9 mouse cellular contexts compared by ENCODE assay signal in the genomic region with DNA sequence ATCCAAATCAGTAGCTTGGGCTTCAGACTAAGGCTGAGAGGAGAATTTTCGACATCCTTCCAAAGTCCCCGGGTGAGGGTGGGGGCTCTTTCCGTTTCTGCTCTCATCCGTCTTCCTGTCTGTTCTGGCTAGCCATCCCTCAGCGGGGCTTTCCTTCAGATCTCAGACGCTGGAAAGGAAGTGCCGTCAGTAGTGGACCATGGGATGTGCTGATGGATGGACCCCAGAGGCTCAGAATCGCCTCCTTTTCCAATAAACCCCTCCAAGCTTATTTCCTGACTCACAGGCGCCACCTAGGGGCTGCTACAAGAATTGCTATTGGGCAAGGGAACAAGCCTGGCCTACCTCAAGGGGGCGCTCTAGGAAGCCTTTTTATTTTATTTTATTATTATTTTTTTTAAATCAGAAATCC. TPM values are rescaled to one million over a fixed set of nuclear protein-coding genes. Genes with fewer than 3 reads are reported as not detected.
DNase-seq lines count a peak whose midpoint lies in the region; ATAC-seq and TF ChIP-seq lines count a peak whose summit lies in the region.
"Had no signal": no experiment of that assay in that cellular context is flagged by ENCODE, and none has a peak within 500 bp of the region (broad histone marks: within the 10 kb centered on the region; RNA-seq: fewer than 3 reads in every experiment).

No protein-coding gene starts in this region.

- H3K4me1 ChIP-seq in G1E (ENCODE audit: insufficient read depth, low read depth, low read length): peaks cover 33% of the 10 kb centered on the region
- H3K4me1 ChIP-seq in forebrain, postnatal 0 days (ENCODE audit: insufficient read depth): no peaks in the 10 kb centered on the region
- H3K4me1 ChIP-seq in hindbrain, embryonic 10.5 days (replicated peaks): peaks cover 36% of the 10 kb centered on the region

- H3K4me3 ChIP-seq in G1E (ENCODE audit: low read depth, low read length): no peak overlapping the region
- peak overlapping the region; percentile 21; the same call in 1 of the 2 replicates for H3K4me3 ChIP-seq in forebrain, postnatal 0 days (ENCODE audit: low read depth, low read length)
- H3K4me3 ChIP-seq in hindbrain, embryonic 10.5 days: peak overlapping the region; percentile 25; the same call in 1 of the 2 replicates

- H3K36me3 ChIP-seq in G1E (replicated peaks): peaks cover 9% of the 10 kb centered on the region
- peaks cover 24% of the 10 kb centered on the region for H3K36me3 ChIP-seq in forebrain, postnatal 0 days (ENCODE audit: insufficient read depth)
- peaks cover 58% of the 10 kb centered on the region for H3K36me3 ChIP-seq in hindbrain, embryonic 10.5 days

- no peak overlapping the region; the same call in 1 of the 2 replicates for H3K27ac ChIP-seq in forebrain, postnatal 0 days (ENCODE audit: low read depth, low read length)
- H3K27ac ChIP-seq in hindbrain, embryonic 10.5 days: peak overlapping the region; percentile 17; the same call in 1 of the 2 replicates

- TF ChIP-seq CTCF in G1E (IDR thresholded peaks at IDR 0.05; ENCODE audit: low read depth, low read length): peak; percentile 88
- TF ChIP-seq CTCF in forebrain, postnatal 0 days (IDR thresholded peaks at IDR 0.05; ENCODE audit: low read depth): peak; percentile 96

- 9% methylated on average over 10 of the region's 10 CpGs for WGBS in forebrain, postnatal 0 days
- 4% methylated on average over 10 of the region's 10 CpGs for WGBS in hindbrain, embryonic 10.5 days

- peaks cover 19% of the 10 kb centered on the region for H3K9me3 ChIP-seq in G1E (replicated peaks)
- no peaks in the 10 kb centered on the region for H3K9me3 ChIP-seq in forebrain, postnatal 0 days (ENCODE audit: low read length)
- H3K9me3 ChIP-seq in hindbrain, embryonic 10.5 days: peaks cover 11% of the 10 kb centered on the region

- peak; percentile 53 for DNase-seq in G1E (ENCODE audit: low spot score)
- DNase-seq in cerebellum, adult 11-12 months: peak; percentile 71
- DNase-seq in forebrain, postnatal 0 days: peak; percentile 90
- DNase-seq in hindbrain, embryonic 10.5 days (ENCODE audit: low spot score): peak; percentile 86
- DNase-seq in layer of hippocampus, adult 9-10 months (ENCODE audit: low spot score): peak; percentile 70
- peak; percentile 93 for DNase-seq in lung, postnatal 10 days
- DNase-seq in ovary, postnatal 36 days (ENCODE audit: low spot score): peak; percentile 75
- DNase-seq in thymus, postnatal 14 days: peak; percentile 80

- peak overlapping the region; percentile 37 for H3K4me2 ChIP-seq in forebrain, postnatal 0 days (ENCODE audit: low read depth)

- ATAC-seq in G1E (ENCODE audit: extremely low read depth, insufficient number of reproducible peaks, low FRiP score, poor library complexity, severe bottlenecking): no peak
- ATAC-seq in forebrain, postnatal 0 days: peak; percentile 70

- peaks cover 13% of the 10 kb centered on the region; the same call in 1 of the 2 replicates for H3K27me3 ChIP-seq in G1E (ENCODE audit: insufficient read depth, low read length)
- no peaks in the 10 kb centered on the region for H3K27me3 ChIP-seq in forebrain, postnatal 0 days (ENCODE audit: insufficient read depth, low read length)
- H3K27me3 ChIP-seq in hindbrain, embryonic 10.5 days (ENCODE audit: insufficient read depth, poor library complexity, severe bottlenecking): no peaks in the 10 kb centered on the region

- H3K9ac ChIP-seq in forebrain, postnatal 0 days: 0 out of 2 replicates have a peak overlapping the region, but pooled peaks have one; percentile 18

RNA-seq across cellular contexts. Expression of gene Gm21969, which starts 8.6 kb away (rescaled TPM):
- not detected in 2 replicates for total RNA-seq in G1E (2014; fragmentation: Nextera tagmentation)
- not detected in 2 replicates for total RNA-seq in G1E (2017)
- 0.02 and 0.04 TPM in 2 replicates for polyA plus RNA-seq in G1E (2012)
- total RNA-seq in forebrain, postnatal 0 days (2014; rRNA removed): 0.08 TPM in 1 of 2 replicates, not detected in the other
- not detected in 2 replicates for polyA plus RNA-seq in forebrain, postnatal 0 days (2015; fragmentation: Nextera tagmentation; extraction: Ambion mirVana)
- not detected in 2 replicates for polyA plus RNA-seq in hindbrain, embryonic 10.5 days (2016; fragmentation: Nextera tagmentation; extraction: Ambion mirVana)
- polyA plus RNA-seq: large intestine, adult 2 months had no signal

RNA-seq across cellular contexts. Expression of gene Aldh4a1, which starts 11.1 kb away (rescaled TPM):
- 17.7 and 22.3 TPM in 2 replicates for total RNA-seq in G1E (2014; fragmentation: Nextera tagmentation)
- total RNA-seq in G1E (2017): 13.3 and 16.0 TPM in 2 replicates
- 44.1 and 54.5 TPM in 2 replicates for polyA plus RNA-seq in G1E (2012)
- 27.7 and 29.1 TPM in 2 replicates for total RNA-seq in forebrain, postnatal 0 days (2014; rRNA removed)
- 19.3 and 25.7 TPM in 2 replicates for polyA plus RNA-seq in forebrain, postnatal 0 days (2015; fragmentation: Nextera tagmentation; extraction: Ambion mirVana)
- 22.5 and 26.3 TPM in 2 replicates for polyA plus RNA-seq in hindbrain, embryonic 10.5 days (2016; fragmentation: Nextera tagmentation; extraction: Ambion mirVana)

RNA-seq across cellular contexts. Expression of gene Tas1r2, which starts 41.8 kb away (rescaled TPM):
- not detected in 2 replicates for total RNA-seq in G1E (2014; fragmentation: Nextera tagmentation)
- 0.12 TPM in 1 of 2 replicates, not detected in the other for total RNA-seq in G1E (2017)
- polyA plus RNA-seq in G1E (2012): not detected in 2 replicates
- 0.05 TPM in 1 of 2 replicates, not detected in the other for total RNA-seq in forebrain, postnatal 0 days (2014; rRNA removed)
- polyA plus RNA-seq in forebrain, postnatal 0 days (2015; fragmentation: Nextera tagmentation; extraction: Ambion mirVana): not detected in 2 replicates
- not detected in 2 replicates for polyA plus RNA-seq in hindbrain, embryonic 10.5 days (2016; fragmentation: Nextera tagmentation; extraction: Ambion mirVana)
- polyA plus RNA-seq: large intestine, adult 2 months had no signal
